Mouse (Mus musculus): ENCODE measurements around the gene Gm49510. TPM values are rescaled to one million over a fixed set of nuclear protein-coding genes. Genes with fewer than 3 reads are reported as not detected.
A peak's percentile ranks its signal among the peaks of the same experiment; 100 is the strongest.

Gene Gm49510
- under 1 TPM in 1 of 2 experiments, not detected in 1; 0.13 TPM for total RNA-seq (2021)
- long read RNA-seq, experiment 1, result 0 reads
- long read RNA-seq, experiment 2, result 0 reads

GRCm38 (mm10) chr15:78899409-78899739, at the start of gene Gm49510:
Gm49510 (plus strand) TSS chr15:78899667.
- Histone ChIP-seq H3K27ac (peak within 1 kb of the TSS; percentile 78), H3K4me3 (peak within 1 kb of the TSS; percentile 78)
- no peak for DNase-seq
- TF ChIP-seq CTCF (IDR thresholded peaks at IDR 0.05), result no peak
- intact Hi-C loops (cut with DNase I), result no loop called here

- no peak for TF ChIP-seq CTCF (IDR thresholded peaks at IDR 0.05)
- DNase-seq, result peak; percentile 27
- Histone ChIP-seq H3K27ac (peak overlapping the region; percentile 24), H3K4me3 (no peak overlapping the region)
- intact Hi-C loops (cut with DNase I), result loop anchor here (5.0 kb wide), 1 partner anchor 33 kb away; no protein-coding TSS in a partner anchor
Observed at GRCm38 (mm10) chr15:78850059-78850824, 49.2 kb upstream of the Gm49510 start.

- peak overlapping the region; percentile 46 for H3K27ac ChIP-seq
- intact Hi-C loops (cut with DNase I), result loop anchor here (5.0 kb wide), 1 partner anchor 34 kb away; no protein-coding TSS in a partner anchor
- DNase-seq, result no peak
- H3K4me3 ChIP-seq, result no peak overlapping the region
- TF ChIP-seq CTCF (IDR thresholded peaks at IDR 0.05), result no peak
Observed at GRCm38 (mm10) chr15:78850944-78851343, 48.5 kb upstream of the Gm49510 start.

- Histone ChIP-seq H3K27ac (peak overlapping the region; percentile 46), H3K4me3 (peak overlapping the region; percentile 11)
- peak; percentile 93 for TF ChIP-seq CTCF (IDR thresholded peaks at IDR 0.05)
- intact Hi-C loops (cut with DNase I), result loop anchor here (5.0 kb wide), 1 partner anchor 34 kb away; no protein-coding TSS in a partner anchor
- DNase-seq, result peak; percentile 94
Observed at GRCm38 (mm10) chr15:78851505-78852153, 47.8 kb upstream of the Gm49510 start.

- TF ChIP-seq CTCF (IDR thresholded peaks at IDR 0.05), result no peak
- DNase-seq, result no peak
- Histone ChIP-seq H3K27ac (no peak within 1 kb of the TSS), H3K4me3 (no peak within 1 kb of the TSS)
- intact Hi-C loops (cut with DNase I), result loop anchor here (5.0 kb wide), 1 partner anchor 233 kb away; no protein-coding TSS in a partner anchor
Observed at GRCm38 (mm10) chr15:78855303-78855965, 44.0 kb upstream of the Gm49510 start, which contains the start of gene Lgals2. Lgals2 (minus strand) TSS chr15:78855529.

- TF ChIP-seq CTCF (IDR thresholded peaks at IDR 0.05), result no peak
- intact Hi-C loops (cut with DNase I), result loop anchor here (5.0 kb wide), 1 partner anchor 235 kb away; no protein-coding TSS in a partner anchor
- DNase-seq, result peak; percentile 91
- H3K4me3 ChIP-seq, result no peak overlapping the region
- H3K27ac ChIP-seq, result peak overlapping the region; percentile 70
Observed at GRCm38 (mm10) chr15:78857009-78857408, 42.5 kb upstream of the Gm49510 start.

GRCm38 (mm10) chr15:78859311-78859710, 40.2 kb upstream of the Gm49510 start:
- TF ChIP-seq CTCF (IDR thresholded peaks at IDR 0.05), result no peak
- intact Hi-C loops (cut with DNase I), result loop anchor here (5.0 kb wide), 1 partner anchor 237 kb away; no protein-coding TSS in a partner anchor
- DNase-seq, result no peak
- H3K27ac ChIP-seq, result no peak overlapping the region
- no peak overlapping the region for H3K4me3 ChIP-seq

- no peak for DNase-seq
- no peak overlapping the region for H3K27ac ChIP-seq
- intact Hi-C loops (cut with DNase I), result loop anchor here (5.0 kb wide), 1 partner anchor 237 kb away; no protein-coding TSS in a partner anchor
- no peak for TF ChIP-seq CTCF (IDR thresholded peaks at IDR 0.05)
- H3K4me3 ChIP-seq, result no peak overlapping the region
Observed at GRCm38 (mm10) chr15:78859714-78860113, 39.8 kb upstream of the Gm49510 start.

GRCm38 (mm10) chr15:78862280-78862679, 37.2 kb upstream of the Gm49510 start:
- no peak for TF ChIP-seq CTCF (IDR thresholded peaks at IDR 0.05)
- DNase-seq, result no peak
- H3K27ac ChIP-seq, result no peak overlapping the region
- intact Hi-C loops (cut with DNase I), result no loop called here
- H3K4me3 ChIP-seq, result no peak overlapping the region

GRCm38 (mm10) chr15:78863154-78863553, 36.3 kb upstream of the Gm49510 start:
- H3K4me3 ChIP-seq, result no peak overlapping the region
- intact Hi-C loops (cut with DNase I), result no loop called here
- no peak for TF ChIP-seq CTCF (IDR thresholded peaks at IDR 0.05)
- DNase-seq, result no peak
- H3K27ac ChIP-seq, result peak overlapping the region; percentile 75; the same call in 1 of the 2 replicates

- Histone ChIP-seq H3K27ac (peak overlapping the region; percentile 75), H3K4me3 (peak overlapping the region; percentile 24; the same call in 1 of the 2 replicates)
- intact Hi-C loops (cut with DNase I), result no loop called here
- DNase-seq, result peak; percentile 59
- TF ChIP-seq CTCF (IDR thresholded peaks at IDR 0.05), result no peak
Observed at GRCm38 (mm10) chr15:78863852-78864253, 35.6 kb upstream of the Gm49510 start.

- no peak overlapping the region for H3K4me3 ChIP-seq
- H3K27ac ChIP-seq, result peak overlapping the region; percentile 56
- DNase-seq, result no peak
- intact Hi-C loops (cut with DNase I), result no loop called here
- TF ChIP-seq CTCF (IDR thresholded peaks at IDR 0.05), result no peak
Observed at GRCm38 (mm10) chr15:78868398-78868797, 31.1 kb upstream of the Gm49510 start.

Data from gastrocnemius, adult 2 months (tissue).